Mouse (Mus musculus) CH12.LX (cell line): ENCODE results near the gene Larp1. TPM values are rescaled to one million over a fixed set of nuclear protein-coding genes. Genes with fewer than 3 reads are reported as not detected.

Source experiments
- DNase-seq: peaks from one replicate; pipeline ENCODE4 v3.0.0-alpha.2; 2013; ENCODE audit errors: extremely low read depth
- H3K27ac ChIP-seq: 2 replicates; pipeline ENCODE4 v1.5.1; 2012; ENCODE audit warnings: low read depth, mild to moderate bottlenecking, control low read depth, moderate library complexity; ENCODE audit not compliant: insufficient read depth
- H3K27me3 ChIP-seq: replicated peaks from 2 replicates; pipeline ENCODE3; 2012; ENCODE audit warnings: inconsistent platforms
- H3K36me3 ChIP-seq, 2 experiments: replicated peaks in 1 of 2; 2 replicates each; pipeline versions ENCODE3 to v1.6.1; 2012; ENCODE audit warnings: inconsistent platforms in 1 of 2, low read length in 1 of 2, mild to moderate bottlenecking in 1 of 2, mixed read lengths in 1 of 2, moderate library complexity in 1 of 2; ENCODE audit not compliant: control insufficient read depth in 1 of 2, insufficient read depth in 1 of 2
- H3K4me1 ChIP-seq, 2 experiments: 2 replicates each; pipeline ENCODE4 v1.6.1; 2012; ENCODE audit warnings: inconsistent platforms in 1 of 2, moderate library complexity in 1 of 2; ENCODE audit not compliant: insufficient read depth in 2 of 2, control insufficient read depth in 1 of 2
- H3K4me2 ChIP-seq: 2 replicates; pipeline ENCODE4 v1.6.1; 2012; ENCODE audit warnings: low read depth, mild to moderate bottlenecking, control low read depth; ENCODE audit not compliant: poor library complexity, insufficient read depth, severe bottlenecking
- H3K4me3 ChIP-seq, 3 experiments: fragments of 150-350 bp in 1 of 3; sonication (generic) in 1 of 3; replicated peaks in 1 of 3; 2 replicates each; pipeline versions ENCODE3 to v1.5.1; 2011 to 2012; ENCODE audit warnings: low read depth in 2 of 3, low read length in 2 of 3, mild to moderate bottlenecking in 2 of 3, moderate library complexity in 2 of 3, control low read depth in 1 of 3, improper control_type of control experiment in 1 of 3, inconsistent platforms in 1 of 3, mixed read lengths in 1 of 3; ENCODE audit not compliant: poor library complexity in 1 of 3
- H3K79me2 ChIP-seq: replicated peaks from 2 replicates; pipeline ENCODE4 v1.6.1; 2012; ENCODE audit warnings: mild to moderate bottlenecking, moderate library complexity; ENCODE audit not compliant: control insufficient read depth, poor library complexity, insufficient read depth, severe bottlenecking; ENCODE audit errors: extremely low read depth
- H3K9ac ChIP-seq: 2 replicates; pipeline ENCODE4 v1.6.1; 2012; ENCODE audit warnings: low read depth, mild to moderate bottlenecking, control low read depth, moderate library complexity; ENCODE audit not compliant: insufficient read depth
- H3K9me3 ChIP-seq: replicated peaks from 2 replicates; pipeline ENCODE3; 2012; ENCODE audit warnings: low read length, inconsistent platforms, mixed read lengths
- BHLHE40 ChIP-seq: IDR thresholded peaks from 2 replicates; pipeline ENCODE4 v1.6.1; 2011; ENCODE audit warnings: mild to moderate bottlenecking, low read depth, low read length, improper control_type of control experiment
- GABPA ChIP-seq: IDR thresholded peaks from 2 replicates; pipeline ENCODE4 v1.6.1; 2012; ENCODE audit warnings: low read depth, low read length, improper control_type of control experiment, inconsistent platforms; ENCODE audit not compliant: insufficient replicate concordance
- IRF4 ChIP-seq: IDR thresholded peaks from 2 replicates; pipeline ENCODE4 v1.6.1; 2014; ENCODE audit warnings: low read depth, mild to moderate bottlenecking, inconsistent platforms, low read length, improper control_type of control experiment
- JUN ChIP-seq: IDR thresholded peaks from 2 replicates; pipeline ENCODE4 v1.6.1; 2011; ENCODE audit warnings: low read depth, mild to moderate bottlenecking, low read length, improper control_type of control experiment, moderate library complexity; ENCODE audit not compliant: insufficient read depth
- KAT2A ChIP-seq: IDR thresholded peaks from 2 replicates; pipeline ENCODE4 v1.6.1; 2012; ENCODE audit warnings: low read length, improper control_type of control experiment, inconsistent platforms; ENCODE audit not compliant: insufficient replicate concordance
- MXI1 ChIP-seq: IDR thresholded peaks from 2 replicates; pipeline ENCODE4 v1.6.1; 2011; ENCODE audit warnings: mild to moderate bottlenecking, low read depth, low read length, improper control_type of control experiment
- MYC ChIP-seq: IDR thresholded peaks from 2 replicates; pipeline ENCODE4 v1.6.1; 2011; ENCODE audit warnings: low read depth, mild to moderate bottlenecking, improper control_type of control experiment, low read length
- PAX5 ChIP-seq: IDR thresholded peaks from 2 replicates; pipeline ENCODE4 v1.6.1; 2012; ENCODE audit warnings: low read length, inconsistent platforms, mixed read lengths
- RAD21 ChIP-seq: IDR thresholded peaks from 2 replicates; pipeline ENCODE4 v1.6.1; 2011; ENCODE audit warnings: low read depth, mild to moderate bottlenecking, low read length, improper control_type of control experiment, moderate library complexity
- USF2 ChIP-seq: conservative IDR thresholded peaks from 2 replicates; pipeline ENCODE4 v1.6.1; 2011; ENCODE audit warnings: low read depth, low read length, improper control_type of control experiment
- ZC3H11A ChIP-seq: IDR thresholded peaks from 2 replicates; pipeline ENCODE4 v1.6.1; 2012; ENCODE audit warnings: low read depth, mild to moderate bottlenecking, inconsistent platforms, low read length, improper control_type of control experiment
- ZMIZ1 ChIP-seq: IDR thresholded peaks from 2 replicates; pipeline ENCODE4 v1.6.1; 2012; ENCODE audit warnings: low read depth, mild to moderate bottlenecking, inconsistent platforms, low read length, improper control_type of control experiment
- dilution Hi-C: fragments of 300-500 bp; cut with MboI; formaldehyde crosslinking; loops from 2 replicates; pipeline ENCODE4 v1.14.3; 2020; ENCODE audit warnings: low sequenced_read_pairs; ENCODE audit not compliant: extremely low pct_unique_long_range_greater_than_20kb, extremely low pct_ligation_motif_present
- in situ Hi-C: fragments of 300-500 bp; cut with MboI; formaldehyde crosslinking; loops from 3 replicates; pipeline ENCODE4 v1.14.3; 2019; ENCODE audit warnings: low sequenced_read_pairs, low pct_ligation_motif_present, low pct_unique_long_range_greater_than_20kb, mixed read lengths
- polyA plus RNA-seq: library from polyadenylated mRNA; unstranded; fragments of >175 nt; gene quantifications from 2 replicates; pipeline ENCODE4 v1.2.1, GENCODE M21; 2012; ENCODE audit warnings: low read depth; ENCODE audit not compliant: insufficient read length
- total RNA-seq, 2 experiments: library from RNA; depleted of rRNA; stranded (reverse); fragments of 300-350 nt in 1 of 2; fragments of >200 nt in 1 of 2; gene quantifications; 2 replicates each; pipeline ENCODE4 v1.2.3; 2012 to 2014

Larp1 gene
- total and polyA plus RNA-seq, 3 experiments, result 38.2 to 284 (median 94.1) TPM

- dilution Hi-C loops (no loop called here), in situ Hi-C loops (no loop called here)
- no peak overlapping the region for H3K27ac ChIP-seq
Measured at GRCm38 (mm10) chr11:58095561-58095960, 86.7 kb downstream of the Larp1 start.

GRCm38 (mm10) chr11:58096160-58096559, 87.3 kb downstream of the Larp1 start:
- no peak overlapping the region for H3K27ac ChIP-seq
- TF ChIP-seq IRF4, result peak; percentile 56; the same call in 1 of the 2 replicates
- TF ChIP-seq MYC, result peak; percentile 12; the same call in 1 of the 2 replicates
- 0 out of 2 replicates have a peak, but pooled peaks have one; percentile 15 for TF ChIP-seq BHLHE40
- no peak for TF ChIP-seq MXI1
- TF ChIP-seq, all 38 proteins: peak for 3
- H3K79me2 ChIP-seq, result no peaks in the 10 kb centered on the region
- dilution Hi-C loops (no loop called here), in situ Hi-C loops (no loop called here)
- no peaks in the 10 kb centered on the region for H3K9me3 ChIP-seq
- H3K27me3 ChIP-seq, result no peaks in the 10 kb centered on the region
- H3K9ac ChIP-seq, result no peak overlapping the region
- H3K4me1 ChIP-seq, result peaks cover 9 to 25% of the 10 kb centered on the region in 2 experiments
- no peaks in the 10 kb centered on the region for H3K36me3 ChIP-seq
- no peak for DNase-seq
- no peak overlapping the region for H3K4me2 ChIP-seq
- H3K4me3 ChIP-seq, result no peak overlapping the region

More at GRCm38 (mm10) chr11:58095561-58095960, 86.7 kb downstream of the Larp1 start:
- no peak for DNase-seq
- Histone ChIP-seq H3K36me3 (no peaks in the 10 kb centered on the region), H3K4me1 (peaks cover 9 to 25% of the 10 kb centered on the region in 2 experiments), H3K9ac (no peak overlapping the region), H3K79me2 (no peaks in the 10 kb centered on the region), H3K9me3 (no peaks in the 10 kb centered on the region), H3K27me3 (no peaks in the 10 kb centered on the region), H3K4me2 (no peak overlapping the region), H3K4me3 (no peak overlapping the region)
- no peak for TF ChIP-seq ZC3H11A
- TF ChIP-seq GABPA, result no peak
- no peak for TF ChIP-seq USF2
- no peak for TF ChIP-seq KAT2A
- TF ChIP-seq JUN, result no peak
- no peak for TF ChIP-seq ZMIZ1
- TF ChIP-seq BHLHE40, result no peak
- no peak for TF ChIP-seq RAD21
- no peak for TF ChIP-seq PAX5
